ENCODE assay signal across 18 mouse cellular contexts in genomic region chr13:48637706-48638105, GRCm38 (mm10). TPM values are rescaled to one million over a fixed set of nuclear protein-coding genes. Genes with fewer than 3 reads are reported as not detected.
DNase-seq lines count a peak whose midpoint lies in the region; ATAC-seq and TF ChIP-seq lines count a peak whose summit lies in the region.
"Had no signal": no experiment of that assay in that cellular context is flagged by ENCODE, and none has a peak within 500 bp of the region (broad histone marks: within the 10 kb centered on the region; RNA-seq: fewer than 3 reads in every experiment).

No protein-coding gene starts in this region.

- H3K4me2 ChIP-seq in kidney, embryonic 16.5 days (replicated peaks; ENCODE audit: low read depth, low read length): no peak overlapping the region
- H3K4me2 ChIP-seq in lung, embryonic 14.5 days: no peak overlapping the region
- H3K4me2 ChIP-seq: hindbrain, embryonic 13.5 days had no signal

- peaks cover 4% of the 10 kb centered on the region; the same call in 1 of the 2 replicates for H3K4me1 ChIP-seq in kidney, embryonic 16.5 days (ENCODE audit: insufficient read depth, low read length)
- H3K4me1 ChIP-seq in lung, embryonic 14.5 days (ENCODE audit: insufficient read depth): no peaks in the 10 kb centered on the region
- H3K4me1 ChIP-seq: embryonic facial prominence, embryonic 10.5 days; heart, embryonic 10.5 days; hindbrain, embryonic 13.5 days had no signal

- H3K4me3 ChIP-seq in kidney, embryonic 16.5 days (ENCODE audit: low read length): no peak overlapping the region
- H3K4me3 ChIP-seq in lung, embryonic 14.5 days (ENCODE audit: low read depth, low read length): no peak overlapping the region
- H3K4me3 ChIP-seq: embryonic facial prominence, embryonic 10.5 days; heart, embryonic 10.5 days; hindbrain, embryonic 13.5 days had no signal

- DNase-seq in kidney, adult 18-20 months: peak; percentile 44
- peak; percentile 24 for DNase-seq in lung, embryonic 14.5 days
- DNase-seq in lung, postnatal 10 days: no peak
- DNase-seq in adipocyte (ENCODE audit: low spot score): peak; percentile 8
- peak; percentile 75 to 77 for DNase-seq in kidney, postnatal 36 days
- DNase-seq: adrenal gland, adult 8-10 months; adrenal gland, postnatal 36 days; cerebellum, adult 2 months; cerebellum, postnatal 10 days; gastrocnemius, postnatal 36 days; heart, adult 18-20 months; heart, postnatal 10 days had no signal

- H3K27me3 ChIP-seq in kidney, embryonic 16.5 days (ENCODE audit: insufficient read depth, low read length): no peaks in the 10 kb centered on the region
- no peaks in the 10 kb centered on the region for H3K27me3 ChIP-seq in lung, embryonic 14.5 days (ENCODE audit: insufficient read depth, low read length)
- H3K27me3 ChIP-seq: hindbrain, embryonic 13.5 days had no signal

- H3K27ac ChIP-seq in kidney, embryonic 16.5 days (ENCODE audit: low read length): no peak overlapping the region
- H3K27ac ChIP-seq in lung, embryonic 14.5 days (ENCODE audit: low read depth): no peak overlapping the region
- H3K27ac ChIP-seq: embryonic facial prominence, embryonic 10.5 days; heart, embryonic 10.5 days; hindbrain, embryonic 13.5 days had no signal

- no peaks in the 10 kb centered on the region for H3K36me3 ChIP-seq in kidney, embryonic 16.5 days (ENCODE audit: insufficient read depth, low read length)
- no peaks in the 10 kb centered on the region for H3K36me3 ChIP-seq in lung, embryonic 14.5 days (ENCODE audit: insufficient read depth)
- H3K36me3 ChIP-seq: embryonic facial prominence, embryonic 10.5 days; heart, embryonic 10.5 days; hindbrain, embryonic 13.5 days had no signal

- H3K9me3 ChIP-seq in kidney, embryonic 16.5 days (ENCODE audit: low read length): no peaks in the 10 kb centered on the region
- H3K9me3 ChIP-seq in lung, embryonic 14.5 days (ENCODE audit: low read depth, low read length): no peaks in the 10 kb centered on the region
- H3K9me3 ChIP-seq: embryonic facial prominence, embryonic 10.5 days; heart, embryonic 10.5 days; hindbrain, embryonic 13.5 days had no signal

- 48% methylated on average over 2 of the region's 2 CpGs for WGBS in kidney, embryonic 16.5 days
- 59% methylated on average over 2 of the region's 2 CpGs for WGBS in lung, embryonic 14.5 days

- no peak for TF ChIP-seq CTCF in lung, embryonic 14.5 days (IDR thresholded peaks at IDR 0.05; ENCODE audit: low read depth)

- no peak for ATAC-seq in kidney, embryonic 16.5 days (ENCODE audit: low FRiP score, low TSS enrichment)
- ATAC-seq in lung, embryonic 14.5 days (ENCODE audit: insufficient read depth): no peak
- no peak for ATAC-seq in inflammation-experienced regulatory T-cells, adult 6 months
- ATAC-seq: forebrain, embryonic 14.5 days had no signal

- H3K9ac ChIP-seq in kidney, embryonic 16.5 days (replicated peaks; ENCODE audit: low read length): no peak overlapping the region
- H3K9ac ChIP-seq in lung, embryonic 14.5 days: no peak overlapping the region
- H3K9ac ChIP-seq: hindbrain, embryonic 13.5 days had no signal

RNA-seq across cellular contexts. Expression of gene Ptpdc1, which starts 12.2 kb away (rescaled TPM):
- 11.4 and 12.3 TPM in 2 replicates for polyA plus RNA-seq in kidney, embryonic 16.5 days (2015; fragmentation: Nextera tagmentation; extraction: Ambion mirVana)
- 13.7 and 14.8 TPM in 2 replicates for polyA plus RNA-seq in lung, embryonic 14.5 days (2014; fragmentation: Nextera tagmentation; extraction: Ambion mirVana)
- 1 to 10 TPM in 2 of 3 experiments, under 1 TPM in 1; 0.11 to 1.4 (median 1.2) TPM for polyA plus RNA-seq in inflammation-experienced regulatory T-cells, adult 6 months (2017; shearing (Covaris generic))

RNA-seq across cellular contexts. Expression of gene Barx1, which starts 25.1 kb away (rescaled TPM):
- polyA plus RNA-seq in kidney, embryonic 16.5 days (2015; fragmentation: Nextera tagmentation; extraction: Ambion mirVana): 0.11 and 0.13 TPM in 2 replicates
- polyA plus RNA-seq in lung, embryonic 14.5 days (2014; fragmentation: Nextera tagmentation; extraction: Ambion mirVana): 0.35 and 0.86 TPM in 2 replicates
- not detected for polyA plus RNA-seq in inflammation-experienced regulatory T-cells, adult 6 months (2017; shearing (Covaris generic))
- polyA plus RNA-seq: cerebellum, adult 2 months; forebrain, embryonic 14.5 days; hindbrain, embryonic 13.5 days had no signal
